Mouse (Mus musculus) embryonic fibroblast, embryonic 13.5 days (primary cell): ENCODE data around the gene Syn2. TPM values are rescaled to one million over a fixed set of nuclear protein-coding genes. Genes with fewer than 3 reads are reported as not detected.
A peak's percentile ranks its signal among the peaks of the same experiment; 100 is the strongest.

Experiments used
- H3K27ac ChIP-seq: 2 replicates; pipeline ENCODE4 v1.5.1; 2012; ENCODE audit warnings: low read length, control low read depth, inconsistent platforms; ENCODE audit not compliant: insufficient read depth
- H3K4me1 ChIP-seq: 2 replicates; pipeline ENCODE4 v1.6.1; 2011; ENCODE audit warnings: low read length; ENCODE audit not compliant: control insufficient read depth, insufficient read depth
- H3K4me3 ChIP-seq: 2 replicates; pipeline ENCODE4 v1.5.1; 2011; ENCODE audit warnings: mild to moderate bottlenecking, control low read depth, low read length; ENCODE audit not compliant: insufficient read depth
- CTCF ChIP-seq: IDR thresholded peaks from 2 replicates; pipeline ENCODE4 v1.5.1; 2011; ENCODE audit warnings: mild to moderate bottlenecking, control low read depth, low read length, moderate library complexity, borderline replicate concordance; ENCODE audit not compliant: insufficient read depth
- POLR2A ChIP-seq: IDR thresholded peaks from 2 replicates; pipeline ENCODE4 v1.6.1; 2011; ENCODE audit warnings: low read depth, mild to moderate bottlenecking, control low read depth, low read length, moderate library complexity
- polyA plus RNA-seq: library from polyadenylated mRNA; stranded (reverse); fragments of >200 nt; gene quantifications from 2 replicates; pipeline ENCODE4 v1.2.4, GENCODE M21; 2011; ENCODE audit warnings: low read depth; ENCODE audit not compliant: missing spikeins, insufficient read length

The Syn2 gene
- 0.17 TPM in 1 of 2 replicates, not detected in the other for polyA plus RNA-seq

DNA sequence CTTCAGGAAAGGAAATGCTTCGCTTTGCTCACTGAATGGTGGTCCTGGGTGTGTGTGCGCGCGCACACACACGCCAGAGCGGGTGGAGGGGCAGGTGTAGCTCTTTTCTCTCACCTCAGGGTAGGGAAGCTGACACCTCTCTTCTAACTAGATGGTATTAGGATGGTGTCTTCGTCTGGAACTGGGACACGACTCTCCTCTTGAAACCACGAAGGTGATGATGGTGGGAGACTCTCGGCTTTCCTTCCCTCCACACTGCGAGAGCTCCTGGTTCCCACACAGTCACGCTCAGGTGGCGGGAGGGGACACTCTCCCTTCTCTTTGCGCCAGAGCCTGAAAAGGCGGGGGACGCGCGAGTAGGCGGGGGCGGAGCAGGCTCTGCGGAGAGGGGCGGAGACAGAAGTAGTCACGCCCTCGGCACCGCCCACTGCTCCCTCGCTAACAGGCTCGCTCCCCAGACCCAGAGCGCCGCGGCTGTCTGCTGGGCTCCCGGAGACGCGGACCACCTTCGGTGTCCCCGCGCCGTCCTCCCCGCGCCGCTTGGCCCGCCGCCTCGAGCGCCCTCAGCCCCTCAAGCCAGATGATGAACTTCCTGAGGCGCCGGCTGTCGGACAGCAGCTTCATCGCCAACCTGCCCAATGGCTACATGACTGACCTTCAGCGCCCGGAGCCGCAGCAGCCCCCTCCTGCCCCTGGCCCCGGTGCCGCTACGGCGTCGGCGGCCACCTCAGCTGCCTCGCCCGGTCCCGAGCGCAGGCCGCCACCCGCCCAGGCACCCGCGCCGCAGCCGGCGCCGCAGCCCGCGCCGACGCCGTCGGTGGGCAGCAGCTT is at the start of gene Syn2:
Gene Syn2 (plus strand): TSS at position 402 of the 831 bp plus-strand sequence.
- Histone ChIP-seq H3K4me3 (peak within 1 kb of the TSS; percentile 39), H3K27ac (no peak within 1 kb of the TSS), H3K4me1 (no peaks in the 10 kb centered on the region)
- TF ChIP-seq POLR2A = no peak

DNA sequence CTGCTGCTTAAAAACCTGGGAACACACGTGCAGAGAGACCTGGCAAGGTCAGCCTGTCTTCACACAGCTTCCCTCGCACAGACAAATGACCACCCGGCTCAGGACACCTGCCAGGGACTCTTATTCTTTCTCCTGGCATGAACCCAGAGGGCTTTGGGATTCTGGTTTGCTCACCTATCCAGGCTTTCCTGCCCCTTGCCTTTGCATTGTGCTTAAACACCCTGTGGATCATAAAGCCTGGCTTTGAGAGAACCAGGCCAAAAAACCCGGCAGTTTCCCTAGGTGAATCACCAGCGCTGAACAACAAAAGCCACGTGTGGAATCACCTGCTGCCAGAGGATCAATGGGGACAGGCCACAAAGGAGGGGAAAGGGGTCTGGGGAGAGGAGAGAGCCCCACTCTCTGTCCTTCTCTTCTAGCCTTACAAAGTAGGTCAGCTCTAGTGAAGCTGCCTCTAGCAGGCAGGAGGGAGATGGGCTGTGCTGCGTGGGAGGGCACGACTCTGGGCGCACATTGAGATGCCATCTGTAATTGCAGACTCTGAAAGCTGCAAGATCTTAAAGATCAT is 49.3 kb upstream of the Syn2 start:
- no peak overlapping the region for H3K27ac ChIP-seq

DNA sequence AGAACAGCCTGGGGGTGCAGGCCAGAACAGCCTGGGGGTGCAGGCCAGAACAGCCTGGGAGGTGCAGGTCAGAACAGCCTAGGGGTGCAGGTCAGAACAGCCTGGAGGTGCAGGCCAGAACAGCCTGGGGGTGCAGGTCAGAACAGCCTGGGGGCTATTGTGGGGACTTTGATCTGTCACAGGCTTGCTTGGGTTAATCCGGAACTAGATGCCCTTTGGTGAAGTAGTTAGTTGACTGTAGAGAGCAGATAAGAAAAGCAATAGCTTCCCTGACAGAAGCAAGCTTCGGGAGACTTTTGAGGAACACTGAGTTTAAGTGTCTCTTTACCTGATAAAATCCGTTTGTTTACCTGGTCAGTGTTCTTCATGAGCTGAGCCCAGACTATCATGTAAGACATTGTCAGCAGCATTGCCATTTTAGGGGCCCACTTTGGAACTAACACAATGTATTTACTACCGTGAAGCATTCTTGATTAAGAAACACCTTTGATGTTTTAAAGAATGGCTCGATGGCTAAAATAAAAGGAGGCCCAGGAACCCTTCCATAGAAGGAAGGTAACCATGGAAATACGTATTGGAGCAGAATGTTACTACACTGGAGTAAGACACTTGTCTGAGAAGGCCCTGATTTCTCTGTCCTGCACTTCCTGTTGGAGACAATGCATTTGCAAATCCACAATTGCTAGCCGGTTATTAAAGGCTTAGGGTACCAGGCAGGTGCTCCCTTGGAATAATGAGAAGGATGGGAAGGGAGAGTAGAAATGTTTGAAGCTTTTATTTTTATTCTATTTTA is 46.2 kb upstream of the Syn2 start:
- H3K27ac ChIP-seq = no peak overlapping the region
- TF ChIP-seq POLR2A = no peak
- no peak for TF ChIP-seq CTCF
- no peak overlapping the region for H3K4me3 ChIP-seq
- no peaks in the 10 kb centered on the region for H3K4me1 ChIP-seq

More for the DNA sequence above, 49.3 kb upstream of the Syn2 start:
- H3K4me3 ChIP-seq = no peak overlapping the region
- H3K4me1 ChIP-seq = no peaks in the 10 kb centered on the region
- TF ChIP-seq POLR2A (no peak), CTCF (no peak)

DNA sequence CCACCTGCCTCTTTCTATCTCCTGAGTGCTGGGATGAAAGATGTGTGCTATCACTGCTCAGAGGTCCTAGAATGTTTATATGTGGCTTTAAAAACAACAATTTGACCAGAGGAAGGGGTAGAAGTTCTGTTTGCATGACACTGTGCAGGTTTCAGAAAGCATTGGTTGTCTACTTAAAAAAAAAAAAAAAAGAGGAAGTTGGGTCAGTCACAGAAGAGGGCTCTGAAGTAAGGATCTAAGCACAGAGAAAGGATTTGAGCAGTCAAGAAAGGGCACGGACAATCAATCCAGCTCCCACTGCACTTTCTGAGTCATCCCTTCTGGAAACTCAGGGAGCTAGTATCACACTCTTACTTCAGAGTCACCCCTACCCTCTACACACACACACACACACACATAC is 43.0 kb upstream of the Syn2 start:
- Histone ChIP-seq H3K4me1 (no peaks in the 10 kb centered on the region), H3K4me3 (no peak overlapping the region), H3K27ac (no peak overlapping the region)
- no peak for TF ChIP-seq CTCF
- no peak for TF ChIP-seq POLR2A

DNA sequence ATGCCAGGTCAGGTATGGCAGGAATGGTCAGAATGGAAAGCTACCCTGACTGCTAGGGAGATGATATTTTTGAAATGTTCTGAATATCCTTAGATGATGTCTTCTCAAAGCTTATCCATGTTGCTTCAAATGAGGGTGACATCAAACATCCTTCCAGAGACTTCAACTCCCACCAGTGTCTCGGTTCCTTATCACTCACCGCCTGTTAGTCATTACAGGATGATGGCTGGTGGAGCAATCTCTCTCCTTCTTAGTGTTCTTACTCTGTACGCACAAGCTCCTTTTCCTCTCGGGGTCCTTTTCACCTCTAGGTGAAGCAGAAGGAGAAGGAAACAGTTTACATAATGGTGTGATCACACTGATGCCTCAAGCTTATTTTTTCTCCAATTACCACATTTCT is 32.2 kb upstream of the Syn2 start:
- TF ChIP-seq CTCF = no peak
- no peak for TF ChIP-seq POLR2A
- no peak overlapping the region for H3K4me3 ChIP-seq
- no peaks in the 10 kb centered on the region for H3K4me1 ChIP-seq
- H3K27ac ChIP-seq = no peak overlapping the region

DNA sequence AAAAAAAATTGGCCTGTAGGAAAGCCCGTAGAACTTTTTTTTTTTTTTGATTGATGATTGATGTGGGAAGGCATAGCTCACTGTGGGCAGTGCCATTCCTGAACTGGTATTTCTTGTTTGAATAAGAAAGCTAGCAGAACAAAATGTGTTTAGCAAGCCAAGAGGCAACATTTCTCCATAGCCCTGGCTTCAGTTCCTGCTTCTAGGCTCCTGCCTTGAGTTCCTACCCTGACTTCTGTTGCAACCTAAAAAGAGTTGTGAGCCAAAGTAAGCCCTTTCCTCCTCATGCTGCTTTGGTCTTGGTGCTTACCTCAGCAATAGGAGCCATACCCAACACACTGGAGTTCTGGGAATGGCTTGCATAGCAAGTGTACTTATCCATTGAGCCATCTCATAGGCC is 23.3 kb upstream of the Syn2 start:
- Histone ChIP-seq H3K27ac (no peak overlapping the region), H3K4me3 (no peak overlapping the region), H3K4me1 (no peaks in the 10 kb centered on the region)
- no peak for TF ChIP-seq CTCF
- no peak for TF ChIP-seq POLR2A

DNA sequence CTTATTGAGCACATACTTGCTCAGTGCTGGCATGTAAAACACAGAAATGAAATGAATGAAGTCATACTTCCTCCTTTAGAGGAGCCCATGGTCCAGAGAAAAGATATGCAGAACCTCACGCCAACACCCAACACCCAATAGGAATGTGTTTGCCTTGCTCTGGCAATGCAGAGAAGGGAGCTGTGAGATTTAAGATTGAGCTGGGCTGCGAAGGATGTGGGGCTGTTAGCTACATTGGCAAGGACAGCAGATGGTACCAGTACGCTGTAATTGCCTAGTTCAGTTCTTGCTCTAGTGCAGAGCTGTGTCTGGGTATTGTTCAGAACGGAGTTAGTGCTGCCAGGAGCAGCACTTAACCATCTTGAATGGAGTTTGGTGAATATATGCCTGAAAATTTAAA is 12.5 kb upstream of the Syn2 start:
- no peaks in the 10 kb centered on the region for H3K4me1 ChIP-seq

DNA sequence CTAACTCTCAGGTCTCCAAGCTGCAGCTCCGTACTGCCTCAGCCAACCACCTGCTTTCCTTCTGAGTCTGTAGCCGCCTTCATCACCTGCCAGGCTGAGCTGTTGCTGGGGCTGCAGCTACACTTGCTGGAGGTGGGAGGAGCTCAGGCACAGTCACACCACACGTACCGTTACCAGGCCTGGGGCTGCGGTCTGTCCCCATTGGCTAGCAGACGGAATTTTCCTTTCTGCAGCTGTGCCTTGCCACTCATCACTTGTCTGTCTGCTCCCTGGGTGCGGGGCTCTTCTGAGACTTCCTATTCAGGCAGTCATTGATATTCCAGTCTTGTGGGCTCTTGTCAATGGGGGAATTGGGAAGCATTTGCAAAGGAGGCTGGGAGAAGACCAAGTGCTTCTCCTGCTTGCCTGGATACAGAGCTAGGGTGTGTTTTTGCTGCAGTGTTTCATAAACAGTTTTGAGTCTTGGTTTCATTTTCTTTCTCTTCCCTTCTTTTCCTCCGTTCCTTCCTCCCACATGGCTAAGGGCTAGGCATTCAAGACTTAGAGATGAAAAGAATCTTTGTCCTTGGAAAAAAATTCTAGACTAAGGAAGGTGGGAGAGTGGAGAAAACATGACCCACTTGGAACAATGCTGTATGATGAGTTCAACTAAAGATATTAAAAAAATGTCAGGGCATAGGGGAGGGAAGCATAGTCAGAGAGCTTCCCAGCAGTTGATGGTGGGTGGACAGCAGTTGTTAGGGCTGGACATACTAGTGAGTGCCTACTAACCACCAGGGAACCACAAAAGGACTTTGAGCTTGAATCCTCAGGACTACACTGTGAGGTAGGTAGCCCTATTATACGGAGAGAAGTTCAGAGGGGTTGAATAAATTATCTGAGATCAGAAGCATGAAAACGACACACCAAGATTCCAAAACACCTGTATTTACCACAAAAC is 11.2 kb upstream of the Syn2 start:
- peak overlapping the region; percentile 26; the same call in 1 of the 2 replicates for H3K4me3 ChIP-seq
- H3K4me1 ChIP-seq = no peaks in the 10 kb centered on the region
- H3K27ac ChIP-seq = no peak overlapping the region
- TF ChIP-seq POLR2A (no peak), CTCF (no peak)

More for the DNA sequence above, 12.5 kb upstream of the Syn2 start:
- H3K27ac ChIP-seq = no peak overlapping the region
- no peak overlapping the region for H3K4me3 ChIP-seq
- TF ChIP-seq POLR2A (no peak), CTCF (no peak)
